ENCODE assay signal across 11 mouse cellular contexts in genomic region chr17:30389686-30390085, GRCm38 (mm10).
DNase-seq lines count a peak whose midpoint lies in the region; ATAC-seq and TF ChIP-seq lines count a peak whose summit lies in the region.
"Had no signal": no experiment of that assay in that cellular context is flagged by ENCODE, and none has a peak within 500 bp of the region (broad histone marks: within the 10 kb centered on the region; RNA-seq: fewer than 3 reads in every experiment).

No protein-coding gene starts in this region.

- H3K4me2 ChIP-seq in liver, postnatal 0 days (ENCODE audit: low read depth, low read length), result no peak overlapping the region
- no peak overlapping the region for H3K4me2 ChIP-seq in stomach, postnatal 0 days (replicated peaks; ENCODE audit: low read depth)
- H3K4me2 ChIP-seq: forebrain, embryonic 13.5 days had no signal

- no peak for TF ChIP-seq CTCF in liver, adult 2 months (IDR thresholded peaks at IDR 0.05; ENCODE audit: low read depth, low read length)
- TF ChIP-seq CTCF in liver, postnatal 0 days (IDR thresholded peaks at IDR 0.05; ENCODE audit: low read depth), result no peak
- TF ChIP-seq CTCF in G1E (IDR thresholded peaks at IDR 0.05; ENCODE audit: low read depth, low read length), result no peak
- no peak for TF ChIP-seq CTCF in stomach, postnatal 0 days (IDR thresholded peaks at IDR 0.05; ENCODE audit: low read depth)

- H3K36me3 ChIP-seq in liver, adult 2 months (ENCODE audit: control insufficient read depth, insufficient read depth, low read length), result no peaks in the 10 kb centered on the region
- no peaks in the 10 kb centered on the region for H3K36me3 ChIP-seq in liver, postnatal 0 days (replicated peaks; ENCODE audit: insufficient read depth, low read length)
- H3K36me3 ChIP-seq in G1E (replicated peaks), result no peaks in the 10 kb centered on the region
- no peaks in the 10 kb centered on the region for H3K36me3 ChIP-seq in stomach, postnatal 0 days (ENCODE audit: control insufficient read depth, insufficient read depth, low read length)

- no peaks in the 10 kb centered on the region for H3K9me3 ChIP-seq in liver, postnatal 0 days (ENCODE audit: low read length)
- H3K9me3 ChIP-seq in G1E (replicated peaks), result no peaks in the 10 kb centered on the region
- H3K9me3 ChIP-seq in stomach, postnatal 0 days (ENCODE audit: control insufficient read depth, low read length), result no peaks in the 10 kb centered on the region
- H3K9me3 ChIP-seq: forebrain, embryonic 13.5 days had no signal

- no peak overlapping the region for H3K27ac ChIP-seq in liver, adult 2 months (replicated peaks; ENCODE audit: insufficient read depth, low read depth, low read length)
- no peak overlapping the region for H3K27ac ChIP-seq in liver, postnatal 0 days (ENCODE audit: low read depth)
- no peak overlapping the region for H3K27ac ChIP-seq in stomach, postnatal 0 days (replicated peaks)

- no peaks in the 10 kb centered on the region for H3K79me2 ChIP-seq in liver, adult 2 months (ENCODE audit: control insufficient read depth, insufficient read depth, low read length)

- no peak for ATAC-seq in liver, postnatal 0 days
- ATAC-seq in G1E (ENCODE audit: extremely low read depth, insufficient number of reproducible peaks, low FRiP score, poor library complexity, severe bottlenecking), result no peak
- ATAC-seq in megakaryocyte-erythroid progenitor cell, adult 5-6 weeks (replicated peaks; ENCODE audit: low FRiP score, low TSS enrichment, poor library complexity, severe bottlenecking), result 0 out of 2 replicates have a peak, but pooled peaks have one; percentile 52
- ATAC-seq in frontal cortex, adult (ENCODE audit: low TSS enrichment), result no peak
- no peak for ATAC-seq in stomach, postnatal 0 days (ENCODE audit: low FRiP score, low TSS enrichment)
- ATAC-seq: activated CD4-positive, CD25-positive, alpha-beta regulatory T cell, adult 4 months; forebrain, embryonic 13.5 days had no signal

- no peak overlapping the region for H3K4me3 ChIP-seq in liver, adult 2 months (ENCODE audit: insufficient read depth, low read depth, low read length)
- H3K4me3 ChIP-seq in liver, postnatal 0 days (ENCODE audit: low read depth, low read length), result no peak overlapping the region
- no peak overlapping the region for H3K4me3 ChIP-seq in G1E (ENCODE audit: low read depth, low read length)
- H3K4me3 ChIP-seq in stomach, postnatal 0 days (ENCODE audit: low read depth, low read length), result no peak overlapping the region
- H3K4me3 ChIP-seq: forebrain, embryonic 13.5 days had no signal

- TF ChIP-seq EP300 in liver, postnatal 0 days (IDR thresholded peaks at IDR 0.05; ENCODE audit: low read depth), result no peak
- TF ChIP-seq EP300 in stomach, postnatal 0 days (optimal IDR thresholded peaks at IDR 0.05), result no peak

- H3K27me3 ChIP-seq in liver, adult 2 months (ENCODE audit: control insufficient read depth, insufficient read depth, low read length), result no peaks in the 10 kb centered on the region
- no peaks in the 10 kb centered on the region for H3K27me3 ChIP-seq in liver, postnatal 0 days (ENCODE audit: insufficient read depth, low read length)
- no peaks in the 10 kb centered on the region for H3K27me3 ChIP-seq in G1E (ENCODE audit: insufficient read depth, low read length)
- no peaks in the 10 kb centered on the region for H3K27me3 ChIP-seq in stomach, postnatal 0 days (ENCODE audit: control insufficient read depth, insufficient read depth, low read length)
- H3K27me3 ChIP-seq: forebrain, embryonic 13.5 days had no signal

- H3K9ac ChIP-seq in liver, adult 2 months (ENCODE audit: low read depth, low read length), result no peak overlapping the region
- no peak overlapping the region for H3K9ac ChIP-seq in liver, postnatal 0 days (replicated peaks)
- H3K9ac ChIP-seq in stomach, postnatal 0 days (ENCODE audit: low read length), result no peak overlapping the region
- H3K9ac ChIP-seq: forebrain, embryonic 13.5 days had no signal

- peak; percentile 41 for DNase-seq in liver, adult 2 months (ENCODE audit: extremely low read depth, low read depth, low spot score)
- DNase-seq in liver, postnatal 0 days, result no peak
- DNase-seq in G1E (ENCODE audit: low spot score), result peak; percentile 10
- peak; percentile 70 for DNase-seq in embryo, embryonic 10.5 days (ENCODE audit: low spot score)
- no peak for DNase-seq in heart, adult 11 months
- DNase-seq in stomach, postnatal 0 days (ENCODE audit: low spot score), result no peak
- DNase-seq: layer of hippocampus, postnatal 36 days had no signal

- no peak for TF ChIP-seq POLR2A in liver, adult 2 months (IDR thresholded peaks at IDR 0.05; ENCODE audit: extremely low read depth, insufficient read depth, low read length)

- peaks cover 2% of the 10 kb centered on the region; the same call in 1 of the 2 replicates for H3K4me1 ChIP-seq in liver, adult 2 months (ENCODE audit: control insufficient read depth, insufficient read depth, low read length)
- 0 out of 2 replicates have a peak, but pooled peaks cover 4% of the 10 kb centered on the region for H3K4me1 ChIP-seq in liver, postnatal 0 days (ENCODE audit: insufficient read depth)
- no peaks in the 10 kb centered on the region for H3K4me1 ChIP-seq in G1E (ENCODE audit: insufficient read depth, low read depth, low read length)
- no peaks in the 10 kb centered on the region for H3K4me1 ChIP-seq in stomach, postnatal 0 days (replicated peaks; ENCODE audit: control insufficient read depth, insufficient read depth)

Comparison
In these comparisons a context has a peak if more than half of its experiments do, and no peak if none do; other contexts are left out.
1. DNase-seq: peak in liver, adult 2 months (single experiment), G1E (single experiment) and embryo, embryonic 10.5 days (single experiment); none in liver, postnatal 0 days (single experiment), heart, adult 11 months (single experiment) and stomach, postnatal 0 days (single experiment).